Mouse (Mus musculus) intestine, embryonic 16.5 days (tissue): ENCODE measurements around the gene Olfr15. TPM values are rescaled to one million over a fixed set of nuclear protein-coding genes. Genes with fewer than 3 reads are reported as not detected.
A peak's percentile ranks its signal among the peaks of the same experiment; 100 is the strongest.
"Not testable (repeated sequence)": the region's sequence is repeated elsewhere in the genome, so short reads cannot be mapped to it uniquely, and the experiment has no call there.

Source experiments
- ATAC-seq: fragments of 200-750 bp; cut with Nextera tagmentation; 2 replicates; pipeline ENCODE4 v1.8.0; 2017; ENCODE audit warnings: moderate TSS enrichment, moderate library complexity
- H3K27ac ChIP-seq: fragments of 300-500 bp; sonication (generic); 2 replicates; pipeline ENCODE4 v1.5.1; 2014; ENCODE audit warnings: mild to moderate bottlenecking, low read length
- H3K27me3 ChIP-seq: fragments of 300-500 bp; sonication (generic); replicated peaks from 2 replicates; pipeline ENCODE4 v1.6.1; 2014; ENCODE audit warnings: low read length, control low read depth, mixed read lengths; ENCODE audit not compliant: control insufficient read depth, insufficient read depth
- H3K36me3 ChIP-seq: fragments of 300-500 bp; sonication (generic); 2 replicates; pipeline ENCODE4 v1.6.1; 2014; ENCODE audit warnings: low read length, control low read depth; ENCODE audit not compliant: control insufficient read depth, insufficient read depth
- H3K4me1 ChIP-seq: fragments of 300-500 bp; sonication (generic); 2 replicates; pipeline ENCODE4 v1.6.1; 2014; ENCODE audit warnings: low read length, control low read depth, mixed read lengths; ENCODE audit not compliant: control insufficient read depth, insufficient read depth
- H3K4me2 ChIP-seq: fragments of 300-500 bp; sonication (generic); 2 replicates; pipeline ENCODE4 v1.6.1; 2014; ENCODE audit warnings: low read depth, low read length, control low read depth
- H3K4me3 ChIP-seq: fragments of 300-500 bp; sonication (generic); 2 replicates; pipeline ENCODE4 v1.5.1; 2014; ENCODE audit warnings: mild to moderate bottlenecking, low read length
- H3K9ac ChIP-seq: fragments of 300-500 bp; sonication (generic); 2 replicates; pipeline ENCODE4 v1.6.1; 2014; ENCODE audit warnings: low read depth, low read length
- H3K9me3 ChIP-seq: fragments of 300-500 bp; sonication (generic); 2 replicates; pipeline ENCODE4 v1.6.1; 2016; ENCODE audit warnings: low read length, control low read depth; ENCODE audit not compliant: control insufficient read depth
- WGBS: fragments of 180-500 bp; shearing (Covaris S2); extraction: QIAGEN DNeasy Blood & Tissue Kit; methylation state at CpG from one replicate; pipeline ENCODE4 v1.1.7; 2014; 5-methylcytosine and 5-hydroxymethylcytosine counted together
- polyA plus RNA-seq: library from polyadenylated mRNA; unstranded; fragments of >200 nt; fragmentation: Nextera tagmentation; extraction: Ambion mirVana; gene quantifications from 2 replicates; pipeline ENCODE4 v1.2.1, GENCODE M21; 2015

The Olfr15 gene
- polyA plus RNA-seq, 1 experiment from 2014 or later: not detected

- no peaks in the 10 kb centered on the region for H3K27me3 ChIP-seq
- H3K9me3 ChIP-seq: no peaks in the 10 kb centered on the region
- no peaks in the 10 kb centered on the region for H3K36me3 ChIP-seq
- WGBS: 32% methylated on average over 4 of the region's 4 CpGs
- H3K4me1 ChIP-seq: peaks cover 8% of the 10 kb centered on the region; the same call in 1 of the 2 replicates
- no peak overlapping the region for H3K4me3 ChIP-seq
- no peak overlapping the region for H3K27ac ChIP-seq
- no peak overlapping the region for H3K4me2 ChIP-seq
- no peak for ATAC-seq
- H3K9ac ChIP-seq: no peak overlapping the region
These were observed 12.3 kb downstream of the Olfr15 start for GRCm38 (mm10) chr16:3842989-3843388.

GRCm38 (mm10) chr16:3843796-3844195, 13.1 kb downstream of the Olfr15 start:
- peaks cover 8% of the 10 kb centered on the region; the same call in 1 of the 2 replicates for H3K4me1 ChIP-seq
- H3K36me3 ChIP-seq: no peaks in the 10 kb centered on the region
- no peak overlapping the region for H3K27ac ChIP-seq
- 71% methylated on average over 1 of the region's 1 CpGs for WGBS
- no peak for ATAC-seq
- no peaks in the 10 kb centered on the region for H3K27me3 ChIP-seq
- no peak overlapping the region for H3K4me2 ChIP-seq
- H3K9ac ChIP-seq: no peak overlapping the region
- no peaks in the 10 kb centered on the region for H3K9me3 ChIP-seq
- H3K4me3 ChIP-seq: no peak overlapping the region

GRCm38 (mm10) chr16:3846711-3847518, 16.2 kb downstream of the Olfr15 start, which contains the start of gene Zfp174:
Gene Zfp174 (plus strand): TSS chr16:3847268.
- Histone ChIP-seq H3K9me3 (no peaks in the 10 kb centered on the region), H3K4me1 (peaks cover 8% of the 10 kb centered on the region; the same call in 1 of the 2 replicates), H3K4me3 (peak within 1 kb of the TSS; percentile 80), H3K27ac (peak within 1 kb of the TSS; percentile 45), H3K36me3 (no peaks in the 10 kb centered on the region), H3K27me3 (no peaks in the 10 kb centered on the region), H3K4me2 (peak within 1 kb of the TSS; percentile 88), H3K9ac (peak within 1 kb of the TSS; percentile 83)
- 3% methylated on average over 38 of the region's 38 CpGs for WGBS
- peak; percentile 100 for ATAC-seq

GRCm38 (mm10) chr16:3847871-3848270, 17.2 kb downstream of the Olfr15 start:
- no peak overlapping the region for H3K27ac ChIP-seq
- H3K4me3 ChIP-seq: peak overlapping the region; percentile 80
- H3K4me1 ChIP-seq: peaks cover 8% of the 10 kb centered on the region; the same call in 1 of the 2 replicates
- no peak for ATAC-seq
- H3K27me3 ChIP-seq: no peaks in the 10 kb centered on the region
- no peaks in the 10 kb centered on the region for H3K36me3 ChIP-seq
- peak overlapping the region; percentile 83; the same call in 1 of the 2 replicates for H3K9ac ChIP-seq
- H3K9me3 ChIP-seq: no peaks in the 10 kb centered on the region
- WGBS: 75% methylated on average over 4 of the region's 4 CpGs
- peak overlapping the region; percentile 78 for H3K4me2 ChIP-seq

- Histone ChIP-seq H3K27me3 (no peaks in the 10 kb centered on the region), H3K9me3 (no peaks in the 10 kb centered on the region), H3K4me1 (peaks cover 8% of the 10 kb centered on the region; the same call in 1 of the 2 replicates), H3K27ac (no peak overlapping the region), H3K4me2 (no peak overlapping the region), H3K9ac (no peak overlapping the region), H3K4me3 (no peak overlapping the region), H3K36me3 (no peaks in the 10 kb centered on the region)
- 70% methylated on average over 3 of the region's 3 CpGs for WGBS
- ATAC-seq: no peak
These were observed 17.7 kb downstream of the Olfr15 start for GRCm38 (mm10) chr16:3848416-3848815.

DNA sequence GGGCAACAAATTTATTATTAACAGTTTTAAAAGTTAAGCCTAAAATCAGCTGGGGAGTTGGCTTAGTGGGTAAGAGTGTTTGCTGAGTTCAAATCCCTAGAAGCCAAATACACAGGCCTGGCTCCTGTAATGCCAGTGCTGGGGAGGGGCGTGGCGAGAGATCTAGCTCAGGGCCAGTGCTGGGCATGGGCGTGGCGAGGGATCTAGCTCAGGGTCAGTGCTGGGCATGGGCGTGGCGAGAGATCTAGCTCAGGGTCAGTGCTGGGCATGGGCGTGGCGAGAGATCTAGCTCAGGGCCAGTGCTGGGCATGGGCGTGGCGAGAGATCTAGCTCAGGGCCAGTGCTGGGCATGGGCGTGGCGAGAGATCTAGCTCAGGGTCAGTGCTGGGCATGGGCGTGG, 20.6 kb downstream of the Olfr15 start:
- not testable (repeated sequence) for ATAC-seq, H3K4me3 ChIP-seq, H3K4me1 ChIP-seq, H3K4me2 ChIP-seq, H3K27me3 ChIP-seq, H3K36me3 ChIP-seq, H3K9ac ChIP-seq, H3K27ac ChIP-seq, H3K9me3 ChIP-seq
- WGBS: 83% methylated on average over 13 of the region's 13 CpGs

- WGBS: 53% methylated on average over 12 of the region's 12 CpGs
- no peak overlapping the region for H3K4me2 ChIP-seq
- H3K4me1 ChIP-seq: peaks cover 5% of the 10 kb centered on the region; the same call in 1 of the 2 replicates
- no peak overlapping the region for H3K4me3 ChIP-seq
- H3K9me3 ChIP-seq: no peaks in the 10 kb centered on the region
- no peak for ATAC-seq
- H3K27me3 ChIP-seq: no peaks in the 10 kb centered on the region
- no peak overlapping the region for H3K9ac ChIP-seq
- no peaks in the 10 kb centered on the region for H3K36me3 ChIP-seq
- H3K27ac ChIP-seq: no peak overlapping the region
These were observed 21.9 kb downstream of the Olfr15 start for GRCm38 (mm10) chr16:3852586-3852985.

DNA sequence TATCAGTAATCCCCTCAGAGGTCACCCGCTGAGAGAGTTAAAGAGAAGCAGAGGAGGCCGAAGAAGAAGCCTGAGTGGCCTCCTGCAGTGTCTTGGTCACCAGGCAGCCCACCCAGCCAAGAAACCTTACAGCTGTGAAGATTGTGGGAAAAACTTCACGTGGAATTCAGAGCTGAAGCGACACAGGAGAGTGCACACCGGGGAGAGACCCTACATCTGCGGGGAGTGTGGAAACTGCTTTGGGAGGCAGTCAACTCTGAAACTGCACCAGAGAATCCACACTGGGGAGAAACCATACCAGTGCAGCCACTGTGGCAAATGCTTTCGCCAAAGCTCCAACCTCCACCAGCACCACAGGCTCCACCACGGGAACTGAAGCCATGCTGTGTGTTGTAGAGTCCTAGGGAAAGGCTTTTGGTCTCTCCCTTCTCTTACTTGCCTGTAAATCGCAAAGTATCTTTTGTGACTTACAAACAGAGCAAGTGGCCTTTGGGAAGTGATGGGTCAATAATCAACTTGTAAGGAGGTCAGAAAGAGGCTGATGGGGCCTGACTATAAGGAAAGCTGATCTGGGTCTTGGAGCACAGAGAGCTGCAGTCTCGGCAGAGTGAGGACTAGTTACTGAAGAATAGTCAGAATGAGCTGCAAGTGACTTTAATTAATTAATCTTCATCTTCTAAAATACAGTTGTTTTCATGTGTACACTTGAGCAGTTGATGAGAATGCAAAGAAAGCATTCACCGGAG, 23.9 kb downstream of the Olfr15 start:
- Histone ChIP-seq H3K9me3 (no peaks in the 10 kb centered on the region), H3K9ac (no peak overlapping the region), H3K4me1 (no peaks in the 10 kb centered on the region), H3K27me3 (no peaks in the 10 kb centered on the region), H3K4me3 (no peak overlapping the region), H3K27ac (no peak overlapping the region), H3K36me3 (no peaks in the 10 kb centered on the region), H3K4me2 (no peak overlapping the region)
- 70% methylated on average over 11 of the region's 11 CpGs for WGBS
- ATAC-seq: no peak

DNA sequence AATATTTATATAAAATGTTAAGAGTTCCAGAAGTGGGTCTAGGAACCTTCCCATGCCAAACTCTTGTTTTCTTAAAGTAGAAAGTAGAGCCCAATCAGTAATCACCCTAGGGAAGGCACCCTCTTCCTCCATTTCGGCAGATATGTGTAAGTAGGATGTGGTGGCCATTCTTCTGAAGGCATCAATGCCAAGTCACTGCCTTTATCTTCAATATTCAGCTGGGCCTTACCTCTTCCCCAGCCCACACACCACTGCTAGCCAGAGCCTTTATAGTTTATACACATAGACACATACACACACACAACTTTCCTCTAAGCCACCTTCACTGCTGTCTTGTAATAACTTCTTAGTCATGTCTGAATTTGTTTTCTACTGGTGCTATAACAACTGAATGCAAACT, 25.1 kb downstream of the Olfr15 start:
- Histone ChIP-seq H3K36me3 (peaks cover 3% of the 10 kb centered on the region), H3K27me3 (no peaks in the 10 kb centered on the region), H3K9me3 (no peaks in the 10 kb centered on the region), H3K4me2 (no peak overlapping the region), H3K4me3 (no peak overlapping the region), H3K4me1 (no peaks in the 10 kb centered on the region), H3K27ac (no peak overlapping the region), H3K9ac (no peak overlapping the region)
- ATAC-seq: no peak
- WGBS: 93% methylated on average over 1 of the region's 1 CpGs
